Comparison of ENCODE assay signal across 9 mouse cellular contexts in genomic region chr9:42208463-42208862, GRCm38 (mm10). TPM values are rescaled to one million over a fixed set of nuclear protein-coding genes. Genes with fewer than 3 reads are reported as not detected.
DNase-seq lines count a peak whose midpoint lies in the region; ATAC-seq and TF ChIP-seq lines count a peak whose summit lies in the region.
"Had no signal": no experiment of that assay in that cellular context is flagged by ENCODE, and none has a peak within 500 bp of the region (broad histone marks: within the 10 kb centered on the region; RNA-seq: fewer than 3 reads in every experiment).

No protein-coding gene starts in this region.

- no peaks in the 10 kb centered on the region for H3K9me3 ChIP-seq in liver, embryonic 12.5 days (replicated peaks)
- H3K9me3 ChIP-seq in ES-E14 (ENCODE audit: control insufficient read depth, insufficient read depth, low read depth, low read length) = no peaks in the 10 kb centered on the region
- no peaks in the 10 kb centered on the region for H3K9me3 ChIP-seq in limb, embryonic 11.5 days (ENCODE audit: control insufficient read depth, low read length)
- H3K9me3 ChIP-seq: embryonic facial prominence, embryonic 13.5 days had no signal

- H3K4me3 ChIP-seq in liver, embryonic 12.5 days = no peak overlapping the region
- no peak overlapping the region for H3K4me3 ChIP-seq in ES-E14 (ENCODE audit: insufficient read depth in 1 of 2, low read depth in 1 of 2, low read length in 2 of 2, poor library complexity in 1 of 2, severe bottlenecking in 1 of 2)
- no peak overlapping the region for H3K4me3 ChIP-seq in limb, embryonic 11.5 days (ENCODE audit: low read depth, low read length)
- H3K4me3 ChIP-seq: embryonic facial prominence, embryonic 13.5 days had no signal

- H3K4me1 ChIP-seq in liver, embryonic 12.5 days = no peaks in the 10 kb centered on the region
- no peaks in the 10 kb centered on the region for H3K4me1 ChIP-seq in ES-E14 (ENCODE audit: control insufficient read depth in 2 of 2, insufficient read depth in 2 of 2, low read length in 2 of 2, poor library complexity in 1 of 2)
- no peaks in the 10 kb centered on the region for H3K4me1 ChIP-seq in limb, embryonic 11.5 days (ENCODE audit: control insufficient read depth, insufficient read depth, low read length)
- H3K4me1 ChIP-seq: embryonic facial prominence, embryonic 13.5 days had no signal

- no peak for ATAC-seq in liver, embryonic 12.5 days
- no peak for ATAC-seq in limb, embryonic 11.5 days (ENCODE audit: insufficient number of reproducible peaks, low FRiP score, low TSS enrichment, low read depth)

- H3K4me2 ChIP-seq in liver, embryonic 12.5 days = no peak overlapping the region
- H3K4me2 ChIP-seq in limb, embryonic 11.5 days (ENCODE audit: low read depth, severe bottlenecking) = no peak overlapping the region
- H3K4me2 ChIP-seq: embryonic facial prominence, embryonic 13.5 days had no signal

- DNase-seq in liver (peak; percentile 7), ES-E14 (ENCODE audit: low read depth, low spot score) (no peak)
- DNase-seq in cerebellum, adult 9-11 months = peak; percentile 79
- peak; percentile 15 to 38 for DNase-seq in heart, postnatal 36 days
- peak; percentile 40 for DNase-seq in limb, embryonic 11.5 days (ENCODE audit: low spot score)
- peak; percentile 33 for DNase-seq in right cerebral cortex, postnatal 25 days
- no peak for DNase-seq in urinary bladder, postnatal 36 days (ENCODE audit: low spot score in 2 of 2)

- in situ Hi-C loops in ES-E14 (cut with MboI; ENCODE audit: low sequenced_read_pairs in 2 of 2, unreplicated experiment in 2 of 2) = no loop called here

- intact Hi-C loops in heart, postnatal 36 days (cut with DNase I) = loop anchor here (2.0 to 5.0 kb wide), 2 partner anchors 48 to 86 kb away; partner anchors contain the start of gene Sorl1

- H3K36me3 ChIP-seq in liver, embryonic 12.5 days = no peaks in the 10 kb centered on the region
- no peaks in the 10 kb centered on the region for H3K36me3 ChIP-seq in ES-E14 (ENCODE audit: control insufficient read depth, insufficient read depth, low read length, poor library complexity, severe bottlenecking)
- H3K36me3 ChIP-seq in limb, embryonic 11.5 days (ENCODE audit: control insufficient read depth, insufficient read depth, low read length) = no peaks in the 10 kb centered on the region
- H3K36me3 ChIP-seq: embryonic facial prominence, embryonic 13.5 days had no signal

- no peaks in the 10 kb centered on the region for H3K27me3 ChIP-seq in liver, embryonic 12.5 days (replicated peaks)
- H3K27me3 ChIP-seq in limb, embryonic 11.5 days (ENCODE audit: control insufficient read depth, insufficient read depth, low read length) = no peaks in the 10 kb centered on the region
- H3K27me3 ChIP-seq: embryonic facial prominence, embryonic 13.5 days had no signal

- H3K27ac ChIP-seq in liver, embryonic 12.5 days = no peak overlapping the region
- no peak overlapping the region for H3K27ac ChIP-seq in ES-E14 (ENCODE audit: insufficient read depth, low read depth, low read length, poor library complexity, severe bottlenecking)
- no peak overlapping the region for H3K27ac ChIP-seq in limb, embryonic 11.5 days (replicated peaks; ENCODE audit: low read depth, low read length)
- H3K27ac ChIP-seq: embryonic facial prominence, embryonic 13.5 days had no signal

- no peak overlapping the region for H3K9ac ChIP-seq in liver, embryonic 12.5 days
- H3K9ac ChIP-seq in ES-E14 (ENCODE audit: insufficient read depth, low read depth, low read length, poor library complexity, severe bottlenecking) = no peak overlapping the region
- H3K9ac ChIP-seq in limb, embryonic 11.5 days (ENCODE audit: low read length) = no peak overlapping the region
- H3K9ac ChIP-seq: embryonic facial prominence, embryonic 13.5 days had no signal

- 28% methylated on average over 5 of the region's 5 CpGs for WGBS in liver, embryonic 12.5 days (ENCODE audit: insufficient replicate concordance)
- 35% methylated on average over 5 of the region's 5 CpGs for WGBS in limb, embryonic 11.5 days

TF ChIP-seq in ES-E14, 5 proteins besides CTCF, POLR2A, EP300 and RAD21:
- TF ChIP-seq ZC3H11A (IDR thresholded peaks at IDR 0.05; ENCODE audit: borderline replicate concordance, low read depth, low read length) = peak; percentile 19; the same call in 1 of the 2 replicates
- TF ChIP-seq CHD2 (IDR thresholded peaks at IDR 0.05; ENCODE audit: low read depth, low read length) = no peak

RNA-seq across cellular contexts. Expression of gene Sc5d, which starts 55.6 kb away (rescaled TPM):
- 60.9 and 64.8 TPM in 2 replicates for polyA plus RNA-seq in liver, embryonic 12.5 days (2016; fragmentation: Nextera tagmentation; extraction: Ambion mirVana)
- total RNA-seq in ES-E14 (2012; rRNA removed) = 31.2 and 33.8 TPM in 2 replicates
- 10 to 100 TPM; 17.0 to 17.6 TPM for total RNA-seq in heart, postnatal 36 days (2021)
- polyA plus RNA-seq in limb, embryonic 11.5 days (2014; fragmentation: Nextera tagmentation; extraction: Ambion mirVana) = 49.6 and 55.2 TPM in 2 replicates

Comparison
In these comparisons a context has a peak if more than half of its experiments do, and no peak if none do; other contexts are left out.
1. DNase-seq: peak in liver (single experiment), cerebellum, adult 9-11 months (single experiment), heart, postnatal 36 days (2 of 2), limb, embryonic 11.5 days (single experiment) and right cerebral cortex, postnatal 25 days (single experiment); none in ES-E14 (single experiment) and urinary bladder, postnatal 36 days (0 of 2).